Mouse (Mus musculus) adrenal gland, postnatal 36 days (tissue): ENCODE results near the gene Nyx. TPM values are rescaled to one million over a fixed set of nuclear protein-coding genes. Genes with fewer than 3 reads are reported as not detected.
"Not testable (repeated sequence)": the region's sequence is repeated elsewhere in the genome, so short reads cannot be mapped to it uniquely, and the experiment has no call there.

Experiments
- DNase-seq, 2 experiments: peaks; one replicate each; pipeline ENCODE4 v3.0.0; 2021; ENCODE audit warnings: mixed read lengths in 1 of 2
- long read RNA-seq, 2 experiments: library from polyadenylated mRNA; stranded (forward); transcript quantifications; one replicate each; pipeline ENCODE4 v2.0.0; 2021; ENCODE audit warnings: borderline sequencing depth in 2 of 2
- total RNA-seq, 2 experiments: library from RNA; stranded (reverse); gene quantifications; 2 replicates each; pipeline ENCODE4 v1.2.3; 2021

Nyx gene
- total RNA-seq = under 1 TPM; 0.30 TPM
- long read RNA-seq, experiment 1 = 0 reads
- long read RNA-seq, experiment 2, partial matches to known transcripts = 0 of 1 reads
- long read RNA-seq, experiment 2, other reads (novel, unspliced or antisense) = 1 of 1 reads

- DNase-seq = no peak
Observed at GRCm38 (mm10) chrX:13465810-13466209, at the start of gene Nyx. TSS of gene Nyx (plus strand) at chrX:13466110.

DNA sequence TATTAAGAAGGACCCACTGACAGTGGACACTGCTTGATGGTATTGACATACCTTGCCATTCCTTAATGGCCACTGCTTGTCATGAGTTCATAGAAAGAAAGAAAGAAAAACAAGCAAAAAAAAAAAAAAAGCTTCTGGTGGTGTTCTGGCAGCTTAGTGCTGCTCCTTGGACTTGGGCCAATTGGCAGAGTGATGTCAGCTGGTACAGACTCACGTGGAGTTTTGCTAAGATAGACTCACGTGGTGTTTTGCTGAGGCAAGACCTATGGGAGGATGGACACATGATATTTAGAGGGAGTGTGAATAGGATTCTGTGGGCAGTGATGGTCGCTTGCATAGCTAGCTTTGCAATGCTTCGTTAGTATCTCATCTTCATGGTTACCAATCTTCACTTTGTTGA is 43.9 kb upstream of the Nyx start:
- DNase-seq = no peak

- DNase-seq = no peak
Observed at GRCm38 (mm10) chrX:13431421-13431820, 34.5 kb upstream of the Nyx start.

- not testable (repeated sequence) for DNase-seq
Observed at GRCm38 (mm10) chrX:13436042-13436441, 29.9 kb upstream of the Nyx start.

DNA sequence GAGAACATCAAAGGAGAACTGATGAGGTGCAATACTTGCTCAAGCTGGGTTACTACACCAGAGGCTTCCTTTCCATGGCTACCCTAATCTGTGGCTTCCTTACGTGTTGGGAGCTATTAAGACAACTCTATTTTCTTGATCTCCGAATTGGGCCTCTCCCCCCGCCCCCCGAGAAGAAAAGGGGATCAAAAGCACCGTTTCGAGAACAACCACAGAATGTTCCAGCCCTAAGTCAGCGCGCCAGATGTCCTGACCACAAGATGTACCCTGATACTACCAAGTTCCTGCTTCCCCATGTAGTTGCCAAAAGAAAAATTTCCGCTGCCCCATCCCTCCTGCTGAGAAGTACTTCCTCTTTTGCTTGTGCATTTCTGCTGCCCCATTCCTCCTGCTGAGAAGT is 9.4 kb upstream of the Nyx start:
- not testable (repeated sequence) for DNase-seq

- no peak for DNase-seq
Observed at GRCm38 (mm10) chrX:13458766-13459165, 7.1 kb upstream of the Nyx start.

DNA sequence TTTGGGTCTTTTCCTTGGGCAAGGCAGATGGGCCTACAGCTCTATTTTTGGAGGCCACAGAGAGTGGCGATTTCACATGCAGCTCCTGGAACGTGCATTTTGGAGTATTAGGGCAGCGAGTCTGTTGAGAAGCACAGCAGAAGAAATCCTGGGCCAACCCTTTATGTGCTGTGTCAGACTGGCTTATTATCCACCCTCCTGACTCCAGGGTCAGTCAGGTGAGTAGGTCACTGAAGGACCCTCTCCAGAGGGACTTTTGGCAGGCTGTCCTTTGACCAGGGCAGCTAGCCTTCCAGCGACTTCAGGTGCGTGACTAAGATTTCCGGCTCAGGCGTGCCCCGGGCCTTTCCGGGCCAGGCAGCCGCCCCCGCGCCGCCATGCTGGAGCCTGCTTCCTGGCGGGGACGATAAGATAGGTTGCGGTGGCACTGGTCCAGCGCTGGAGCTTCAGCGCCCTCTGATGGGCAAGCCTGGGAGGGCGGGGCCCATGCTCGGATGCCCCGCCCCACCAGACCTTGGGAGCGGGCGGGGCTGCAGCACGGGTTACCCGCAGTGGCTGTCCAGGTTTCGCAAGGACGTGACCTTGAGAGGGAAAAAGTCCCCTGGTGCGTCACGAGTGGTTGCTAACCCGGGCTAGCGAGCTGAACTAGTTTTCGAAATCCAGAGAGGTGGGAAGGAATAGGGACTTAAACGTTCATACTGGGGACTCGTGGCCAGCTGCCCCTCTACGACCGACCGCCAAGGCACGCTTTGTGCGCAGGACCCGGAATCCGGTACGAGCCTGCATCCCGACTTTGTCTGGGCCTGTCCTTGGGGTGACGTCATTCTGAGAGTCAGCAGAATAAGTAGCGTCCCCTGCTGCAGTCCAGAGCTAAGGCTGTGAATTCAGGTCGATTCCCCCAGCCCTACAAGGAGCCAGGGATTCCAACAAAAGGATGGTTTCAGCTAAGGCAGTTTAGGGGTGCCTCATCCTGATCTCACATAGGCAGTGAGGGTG is 4.3 kb upstream of the Nyx start:
- peak; percentile 89 to 91 for DNase-seq

GRCm38 (mm10) chrX:13462982-13463517 is 2.9 kb upstream of the Nyx start:
- DNase-seq = no peak

- no peak for DNase-seq
Observed at GRCm38 (mm10) chrX:13466681-13467080, 771 bp downstream of the Nyx start.

- DNase-seq = no peak
Observed at GRCm38 (mm10) chrX:13467121-13467571, 1.2 kb downstream of the Nyx start.

DNA sequence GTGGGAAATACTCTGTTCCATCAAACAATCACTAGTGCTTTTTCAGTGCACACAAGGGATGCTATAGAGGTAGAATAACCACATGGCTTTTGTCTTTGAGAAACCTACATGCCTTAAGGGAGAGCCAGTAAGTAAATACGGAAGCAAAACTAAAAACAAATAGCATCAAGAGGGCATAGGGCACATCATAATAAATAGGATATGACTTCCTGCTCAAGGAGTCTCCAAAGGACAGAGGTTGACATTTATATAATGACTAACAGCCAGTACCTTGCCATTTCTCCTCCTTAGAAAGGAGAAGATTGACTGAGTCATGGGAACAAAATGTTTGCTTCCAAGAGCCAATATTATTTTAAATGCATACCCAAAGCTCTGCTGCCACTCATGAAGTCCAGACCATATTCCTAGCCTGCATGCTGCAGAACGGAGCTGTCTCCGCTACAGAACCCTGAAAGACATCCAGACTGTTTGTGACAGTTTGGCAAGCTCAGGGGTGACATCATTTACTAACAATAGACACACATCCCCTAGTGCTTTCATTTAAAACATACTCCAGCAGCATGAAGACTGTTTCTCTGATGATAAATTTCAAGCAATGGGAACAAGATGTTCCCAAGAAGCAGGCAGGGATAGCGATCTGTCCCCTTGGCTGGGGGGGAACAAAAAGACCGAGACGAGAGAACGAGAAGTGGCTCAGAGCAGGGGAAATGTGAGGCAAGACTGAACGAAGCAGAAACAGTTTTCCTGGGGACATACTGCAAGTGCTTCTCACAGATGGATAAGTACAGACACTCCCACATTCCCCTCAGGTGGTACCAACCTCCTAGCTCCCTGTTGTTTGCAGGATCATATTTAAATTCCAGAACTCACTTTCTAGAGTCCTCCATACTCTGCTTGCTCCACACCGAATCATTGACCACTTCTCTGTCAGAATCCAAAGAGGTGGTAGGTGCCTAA is 3.5 kb downstream of the Nyx start:
- peak; percentile 10 to 43 for DNase-seq

GRCm38 (mm10) chrX:13471925-13472324 is 6.0 kb downstream of the Nyx start:
- DNase-seq = no peak

- no peak for DNase-seq
Observed at GRCm38 (mm10) chrX:13472751-13473225, 6.9 kb downstream of the Nyx start.

DNA sequence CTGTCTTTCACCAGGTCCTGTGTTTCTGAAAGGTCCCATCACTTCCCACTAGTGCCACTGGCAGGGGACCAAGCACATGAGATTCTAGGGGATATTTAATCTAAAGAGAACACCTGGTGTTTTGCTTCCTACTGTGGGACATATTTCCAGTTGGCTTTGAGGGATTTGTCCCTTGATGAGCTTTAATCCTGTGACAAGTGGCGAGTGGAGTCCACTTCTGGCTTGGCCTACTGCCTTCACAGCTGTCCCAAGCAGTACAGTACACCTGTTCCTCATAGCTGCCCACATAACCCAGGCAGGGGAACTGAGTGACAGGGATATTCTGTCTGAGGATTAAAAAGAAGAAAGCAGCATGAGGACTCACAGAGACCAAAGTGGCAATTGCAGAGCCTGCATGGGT is 9.5 kb downstream of the Nyx start:
- DNase-seq = no peak

DNA sequence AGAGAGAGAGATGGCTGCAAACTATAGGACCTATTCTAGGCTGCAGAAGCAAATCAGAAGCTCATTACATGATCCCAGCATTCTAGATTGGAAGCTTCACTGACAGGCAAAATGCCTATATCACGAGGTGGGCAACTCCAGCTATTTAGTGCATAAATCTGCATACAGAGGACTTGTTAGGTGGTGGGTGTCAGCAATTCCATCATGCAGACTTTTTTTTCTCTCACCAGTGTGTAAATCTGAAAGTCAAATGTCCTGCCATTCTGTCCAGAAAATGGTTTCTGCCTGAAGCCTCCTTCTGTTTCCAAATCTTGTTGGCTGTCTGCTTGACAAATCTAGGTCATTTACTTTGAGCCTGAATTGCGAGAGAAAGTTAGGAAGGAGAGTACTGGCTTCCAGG is 11.7 kb downstream of the Nyx start:
- DNase-seq = no peak

- no peak for DNase-seq
Observed at GRCm38 (mm10) chrX:13478298-13478697, 12.4 kb downstream of the Nyx start.

DNA sequence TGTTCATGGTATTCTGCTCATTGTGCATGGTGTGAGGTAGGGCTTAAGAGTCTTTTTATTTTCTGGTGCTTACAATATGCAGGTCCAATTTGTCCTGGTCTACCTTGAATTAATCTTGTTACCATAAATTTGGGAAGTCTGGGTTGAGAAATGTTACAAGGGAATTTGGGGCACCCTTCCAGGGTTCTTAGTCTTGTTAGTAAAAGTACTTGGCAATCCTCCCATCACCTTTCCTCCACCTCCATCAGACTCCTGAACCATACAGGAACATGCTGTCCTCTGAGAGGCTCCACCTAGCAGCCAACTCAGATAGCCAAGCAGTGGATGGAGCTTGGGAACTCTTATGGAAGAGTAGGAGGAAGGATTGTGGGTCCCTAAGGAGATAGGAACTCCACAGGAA is 13.7 kb downstream of the Nyx start:
- DNase-seq = no peak

- DNase-seq = no peak
Observed at GRCm38 (mm10) chrX:13482576-13482975, 16.7 kb downstream of the Nyx start.

GRCm38 (mm10) chrX:13484447-13484846 is 18.5 kb downstream of the Nyx start:
- no peak for DNase-seq

DNA sequence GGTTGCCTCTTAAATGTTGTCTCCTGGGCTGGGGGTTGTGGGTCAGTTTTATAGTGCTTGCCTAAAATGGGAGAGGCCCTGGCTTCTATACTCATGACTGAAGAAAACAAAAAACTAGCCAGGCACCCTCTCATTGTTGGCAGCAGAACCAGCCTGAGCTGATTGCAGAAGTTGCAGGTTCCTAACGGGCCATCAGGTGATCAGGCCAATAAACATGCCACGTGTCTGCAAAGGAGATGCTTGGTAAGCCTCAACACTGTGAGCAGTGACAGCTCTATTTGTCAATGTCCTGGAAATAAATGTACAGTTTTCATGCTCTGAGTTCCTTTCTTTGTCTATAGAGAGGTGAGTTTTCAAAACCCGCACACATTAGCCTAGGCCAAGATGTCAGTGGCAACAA is 23.1 kb downstream of the Nyx start:
- no peak for DNase-seq

DNA sequence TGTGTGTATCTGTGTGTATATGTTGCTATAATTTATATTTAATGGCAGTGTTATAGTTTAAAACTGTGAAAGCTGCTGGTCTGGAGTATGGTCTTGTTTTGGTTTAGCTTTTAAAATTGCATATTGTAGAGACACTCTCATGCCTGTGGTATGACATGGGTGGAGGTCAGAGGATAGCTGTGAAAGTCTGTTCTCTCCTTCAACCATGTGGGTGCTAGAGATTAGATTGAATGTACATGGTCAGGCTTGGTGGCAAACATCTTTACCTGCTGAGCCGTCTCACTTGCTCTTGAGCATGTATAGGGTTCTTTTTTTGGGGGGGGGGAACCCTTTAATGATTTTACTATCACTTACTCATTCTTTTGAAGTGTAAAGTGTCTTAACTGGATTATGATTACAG is 23.9 kb downstream of the Nyx start:
- no peak for DNase-seq

DNA sequence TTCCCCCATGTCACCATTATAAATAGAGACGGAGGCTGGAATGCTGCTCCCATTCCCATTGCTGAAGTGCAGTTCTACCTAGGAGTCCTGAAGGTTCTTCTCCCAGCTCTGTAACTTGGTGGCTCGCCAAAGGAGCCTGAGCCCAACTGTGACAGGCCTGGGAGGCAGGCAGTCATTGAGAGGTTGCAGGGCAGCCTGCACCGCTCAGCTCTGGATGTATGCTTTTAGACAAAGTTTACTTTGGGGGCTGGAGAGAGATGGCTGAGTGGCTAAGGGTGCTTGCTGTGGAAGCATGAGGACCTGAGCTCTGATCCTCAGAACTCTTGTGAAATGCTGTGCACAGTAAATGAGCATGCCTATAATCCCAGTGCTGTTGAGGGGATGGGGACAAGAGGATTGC is 25.0 kb downstream of the Nyx start:
- DNase-seq = no peak
